In genomic region chr7:19006476-19006875, GRCm38 (mm10) we compare ENCODE assay signal across 8 mouse cellular contexts. TPM values are rescaled to one million over a fixed set of nuclear protein-coding genes. Genes with fewer than 3 reads are reported as not detected.
DNase-seq lines count a peak whose midpoint lies in the region; ATAC-seq and TF ChIP-seq lines count a peak whose summit lies in the region.

No protein-coding gene starts in this region.

- H3K27me3 ChIP-seq in testis, adult 2 months (ENCODE audit: control insufficient read depth, insufficient read depth, low read length): no peaks in the 10 kb centered on the region
- no peaks in the 10 kb centered on the region for H3K27me3 ChIP-seq in intestine, postnatal 0 days (replicated peaks; ENCODE audit: control insufficient read depth, insufficient read depth, low read length)
- no peaks in the 10 kb centered on the region for H3K27me3 ChIP-seq in limb, embryonic 12.5 days

- H3K4me2 ChIP-seq in intestine, postnatal 0 days (replicated peaks; ENCODE audit: low read depth): peak overlapping the region; percentile 91
- peak overlapping the region; percentile 100 for H3K4me2 ChIP-seq in limb, embryonic 12.5 days

- intact Hi-C loops in gastrocnemius, postnatal 36 days (cut with DNase I): loop anchor here (5.0 kb wide), 1 partner anchor 114 kb away; no protein-coding TSS in a partner anchor

- DNase-seq in testis, postnatal 14 days (ENCODE audit: low spot score): no peak
- peak; percentile 69 to 75 for DNase-seq in gastrocnemius, postnatal 36 days
- peak; percentile 73 to 82 for DNase-seq in spleen, postnatal 36 days (ENCODE audit: low spot score in 2 of 2)

- no peak overlapping the region for H3K9ac ChIP-seq in intestine, postnatal 0 days (ENCODE audit: low read depth, low read length)
- 0 out of 2 replicates have a peak overlapping the region, but pooled peaks have one; percentile 31 for H3K9ac ChIP-seq in limb, embryonic 12.5 days (replicated peaks)

- H3K4me3 ChIP-seq in testis, adult 2 months (ENCODE audit: control insufficient read depth, low read depth, low read length): no peak overlapping the region
- no peak overlapping the region for H3K4me3 ChIP-seq in cortical plate, adult 2 months (ENCODE audit: insufficient read depth, low read length)
- H3K4me3 ChIP-seq in intestine, postnatal 0 days (ENCODE audit: low read depth, low read length): peak overlapping the region; percentile 86; the same call in 1 of the 2 replicates
- peak overlapping the region; percentile 96 for H3K4me3 ChIP-seq in limb, embryonic 12.5 days (replicated peaks)

- no peaks in the 10 kb centered on the region for H3K36me3 ChIP-seq in testis, adult 2 months (ENCODE audit: control insufficient read depth, insufficient read depth, low read length)
- H3K36me3 ChIP-seq in intestine, postnatal 0 days (ENCODE audit: control insufficient read depth, insufficient read depth): peaks cover 11% of the 10 kb centered on the region; the same call in 1 of the 2 replicates
- H3K36me3 ChIP-seq in limb, embryonic 12.5 days: peaks cover 35% of the 10 kb centered on the region

- no peak for TF ChIP-seq POLR2A in testis, adult 2 months (IDR thresholded peaks at IDR 0.05; ENCODE audit: control insufficient read depth, low read depth, low read length)
- TF ChIP-seq POLR2A in cortical plate, adult 2 months (IDR thresholded peaks at IDR 0.05; ENCODE audit: extremely low read depth, insufficient read depth, low read length): no peak

- peak; percentile 28; the same call in 1 of the 2 replicates for ATAC-seq in intestine, postnatal 0 days
- ATAC-seq in limb, embryonic 12.5 days (ENCODE audit: insufficient number of reproducible peaks, insufficient read depth, low FRiP score, low TSS enrichment, low read depth): no peak
- ATAC-seq in monocyte, adult 5-6 weeks (replicated peaks; ENCODE audit: insufficient number of reproducible peaks, low FRiP score, low TSS enrichment, poor library complexity, severe bottlenecking): peak; percentile 42; the same call in 1 of the 2 replicates

- TF ChIP-seq CTCF in testis, adult 2 months (IDR thresholded peaks at IDR 0.05; ENCODE audit: control insufficient read depth, insufficient read depth, insufficient replicate concordance, low read depth, low read length): peak; percentile 77; the same call in 1 of the 2 replicates
- TF ChIP-seq CTCF in cortical plate, adult 2 months (IDR thresholded peaks at IDR 0.05; ENCODE audit: extremely low read depth, insufficient read depth, low read length): peak; percentile 99
- TF ChIP-seq CTCF in intestine, postnatal 0 days (IDR thresholded peaks at IDR 0.05; ENCODE audit: low read depth): peak; percentile 99

- WGBS in intestine, postnatal 0 days: 4% methylated on average over 12 of the region's 12 CpGs
- 7% methylated on average over 12 of the region's 12 CpGs for WGBS in limb, embryonic 12.5 days

- no peaks in the 10 kb centered on the region for H3K9me3 ChIP-seq in intestine, postnatal 0 days (ENCODE audit: control insufficient read depth)
- no peaks in the 10 kb centered on the region for H3K9me3 ChIP-seq in limb, embryonic 12.5 days

- H3K27ac ChIP-seq in testis, adult 2 months (ENCODE audit: control insufficient read depth, insufficient read depth, low read depth, low read length): no peak overlapping the region
- no peak overlapping the region for H3K27ac ChIP-seq in cortical plate, adult 2 months (ENCODE audit: insufficient read depth, low read length)
- peak overlapping the region; percentile 36 for H3K27ac ChIP-seq in intestine, postnatal 0 days (ENCODE audit: low read depth, low read length)
- no peak overlapping the region for H3K27ac ChIP-seq in limb, embryonic 12.5 days

- H3K4me1 ChIP-seq in testis, adult 2 months (ENCODE audit: control insufficient read depth, insufficient read depth, low read length): peaks cover 28% of the 10 kb centered on the region
- no peaks in the 10 kb centered on the region for H3K4me1 ChIP-seq in cortical plate, adult 2 months (ENCODE audit: control insufficient read depth, insufficient read depth, low read length)
- peaks cover 18% of the 10 kb centered on the region for H3K4me1 ChIP-seq in intestine, postnatal 0 days (replicated peaks; ENCODE audit: control insufficient read depth, insufficient read depth, low read length)
- H3K4me1 ChIP-seq in limb, embryonic 12.5 days (replicated peaks): peaks cover 41% of the 10 kb centered on the region

RNA-seq across cellular contexts. Expression of gene Irf2bp1, which starts 2.6 kb away (rescaled TPM):
- 4.9 and 5.4 TPM in 2 replicates for polyA plus RNA-seq in testis, adult 2 months (2012; rRNA removed)
- 27.2 and 28.5 TPM in 2 replicates for polyA plus RNA-seq in cortical plate, adult 2 months (2012; rRNA removed)
- 10 to 100 TPM; 13.8 to 15.1 TPM for total RNA-seq in gastrocnemius, postnatal 36 days (2021)
- 11.4 and 11.9 TPM in 2 replicates for polyA plus RNA-seq in intestine, postnatal 0 days (2015; fragmentation: Nextera tagmentation; extraction: Ambion mirVana)
- 44.4 and 47.5 TPM in 2 replicates for polyA plus RNA-seq in limb, embryonic 12.5 days (2016; fragmentation: Nextera tagmentation; extraction: Ambion mirVana)
- 7.1 to 10.5 TPM (median 7.8 TPM) in 3 replicates for total RNA-seq in monocyte, adult 5-6 weeks (2017)

RNA-seq across cellular contexts. Expression of gene Mypop, which starts 15.4 kb away (rescaled TPM):
- polyA plus RNA-seq in testis, adult 2 months (2012; rRNA removed): 35.6 and 42.9 TPM in 2 replicates
- polyA plus RNA-seq in cortical plate, adult 2 months (2012; rRNA removed): 49.7 and 50.8 TPM in 2 replicates
- 1 to 10 TPM; 4.7 to 6.4 TPM for total RNA-seq in gastrocnemius, postnatal 36 days (2021)
- polyA plus RNA-seq in intestine, postnatal 0 days (2015; fragmentation: Nextera tagmentation; extraction: Ambion mirVana): 1.1 and 1.2 TPM in 2 replicates
- 6.4 and 6.5 TPM in 2 replicates for polyA plus RNA-seq in limb, embryonic 12.5 days (2016; fragmentation: Nextera tagmentation; extraction: Ambion mirVana)
- total RNA-seq in monocyte, adult 5-6 weeks (2017): 0.75 to 2.1 TPM in 2 of 3 replicates, not detected in the other

RNA-seq across cellular contexts. Expression of gene Foxa3, which starts 16.9 kb away (rescaled TPM):
- 2.1 and 2.3 TPM in 2 replicates for polyA plus RNA-seq in testis, adult 2 months (2012; rRNA removed)
- not detected in 2 replicates for polyA plus RNA-seq in cortical plate, adult 2 months (2012; rRNA removed)
- not detected for total RNA-seq in gastrocnemius, postnatal 36 days (2021)
- polyA plus RNA-seq in intestine, postnatal 0 days (2015; fragmentation: Nextera tagmentation; extraction: Ambion mirVana): 11.8 and 12.4 TPM in 2 replicates
- polyA plus RNA-seq in limb, embryonic 12.5 days (2016; fragmentation: Nextera tagmentation; extraction: Ambion mirVana): 0.81 and 1.8 TPM in 2 replicates
- not detected in 3 replicates for total RNA-seq in monocyte, adult 5-6 weeks (2017)

RNA-seq across cellular contexts. Expression of gene Sympk, which starts 17.7 kb away (rescaled TPM):
- 196 and 222 TPM in 2 replicates for polyA plus RNA-seq in testis, adult 2 months (2012; rRNA removed)
- 113 and 118 TPM in 2 replicates for polyA plus RNA-seq in cortical plate, adult 2 months (2012; rRNA removed)
- 10 to 100 TPM; 61.8 to 65.7 TPM for total RNA-seq in gastrocnemius, postnatal 36 days (2021)
- 8.9 and 9.1 TPM in 2 replicates for polyA plus RNA-seq in intestine, postnatal 0 days (2015; fragmentation: Nextera tagmentation; extraction: Ambion mirVana)
- polyA plus RNA-seq in limb, embryonic 12.5 days (2016; fragmentation: Nextera tagmentation; extraction: Ambion mirVana): 51.9 and 56.0 TPM in 2 replicates
- total RNA-seq in monocyte, adult 5-6 weeks (2017): 23.9 to 51.1 TPM (median 38.5 TPM) in 3 replicates

RNA-seq across cellular contexts. Expression of gene Nanos2, which starts 19.3 kb away (rescaled TPM):
- 0.08 and 0.10 TPM in 2 replicates for polyA plus RNA-seq in testis, adult 2 months (2012; rRNA removed)
- 2.8 and 3.3 TPM in 2 replicates for polyA plus RNA-seq in cortical plate, adult 2 months (2012; rRNA removed)
- not detected for total RNA-seq in gastrocnemius, postnatal 36 days (2021)
- polyA plus RNA-seq in intestine, postnatal 0 days (2015; fragmentation: Nextera tagmentation; extraction: Ambion mirVana): not detected in 2 replicates
- polyA plus RNA-seq in limb, embryonic 12.5 days (2016; fragmentation: Nextera tagmentation; extraction: Ambion mirVana): not detected in 2 replicates
- total RNA-seq in monocyte, adult 5-6 weeks (2017): 0.49 TPM in 1 of 3 replicates, not detected in the others

Comparison
In these comparisons a context has a peak if more than half of its experiments do, and no peak if none do; other contexts are left out.
1. H3K4me3 ChIP-seq: peak in intestine, postnatal 0 days (single experiment) and limb, embryonic 12.5 days (single experiment); none in testis, adult 2 months (single experiment) and cortical plate, adult 2 months (single experiment).
2. Peak in every context shown above with its lines, with median percentiles within 50 percentile points of each other: CTCF ChIP-seq.